Mouse (Mus musculus) lung, embryonic 14.5 days (tissue): Measurements from ENCODE around the gene Ctdsp2. TPM values are rescaled to one million over a fixed set of nuclear protein-coding genes. Genes with fewer than 3 reads are reported as not detected.

Source experiments
- ATAC-seq: fragments of 200-750 bp; cut with Nextera tagmentation; 2 replicates; pipeline ENCODE4 v1.8.0; 2017; ENCODE audit warnings: mild to moderate bottlenecking, moderate TSS enrichment, moderate library complexity; ENCODE audit not compliant: insufficient read depth
- DNase-seq: peaks from one replicate; pipeline ENCODE4 v3.0.0-alpha.2; 2015
- H3K27ac ChIP-seq: fragments of 300-500 bp; sonication (generic); 2 replicates; pipeline ENCODE4 v1.5.1; 2014; ENCODE audit warnings: low read depth, mild to moderate bottlenecking, moderate library complexity
- H3K27me3 ChIP-seq: fragments of 300-500 bp; sonication (generic); 2 replicates; pipeline ENCODE4 v1.6.1; 2014; ENCODE audit warnings: low read length, control low read depth; ENCODE audit not compliant: insufficient read depth
- H3K36me3 ChIP-seq: fragments of 300-500 bp; sonication (generic); 2 replicates; pipeline ENCODE4 v1.6.1; 2014; ENCODE audit warnings: control low read depth; ENCODE audit not compliant: insufficient read depth
- H3K4me1 ChIP-seq: fragments of 300-500 bp; sonication (generic); 2 replicates; pipeline ENCODE4 v1.6.1; 2014; ENCODE audit warnings: antibody characterized with exemption, control low read depth; ENCODE audit not compliant: insufficient read depth
- H3K4me2 ChIP-seq: fragments of 300-500 bp; sonication (generic); 2 replicates; pipeline ENCODE4 v1.6.1; 2014; ENCODE audit warnings: mild to moderate bottlenecking
- H3K4me3 ChIP-seq: fragments of 300-500 bp; sonication (generic); 2 replicates; pipeline ENCODE4 v1.5.1; 2014; ENCODE audit warnings: low read depth, low read length
- H3K9ac ChIP-seq: fragments of 300-500 bp; sonication (generic); 2 replicates; pipeline ENCODE4 v1.6.1; 2014
- H3K9me3 ChIP-seq: fragments of 300-500 bp; sonication (generic); 2 replicates; pipeline ENCODE4 v1.6.1; 2016; ENCODE audit warnings: low read depth, low read length, control low read depth
- CTCF ChIP-seq: IDR thresholded peaks from 2 replicates; pipeline ENCODE4 v1.5.1; 2016; ENCODE audit warnings: antibody characterized with exemption, low read depth
- WGBS: fragments of 180-500 bp; shearing (Covaris S2); extraction: QIAGEN DNeasy Blood & Tissue Kit; methylation state at CpG from one replicate; pipeline ENCODE4 v1.1.7; 2014; 5-methylcytosine and 5-hydroxymethylcytosine counted together
- polyA plus RNA-seq: library from polyadenylated mRNA; unstranded; fragments of >200 nt; fragmentation: Nextera tagmentation; extraction: Ambion mirVana; gene quantifications from 2 replicates; pipeline ENCODE4 v1.2.1, GENCODE M21; 2014

The Ctdsp2 gene
- polyA plus RNA-seq, 1 experiment from 2014 or later = 113 TPM

DNA sequence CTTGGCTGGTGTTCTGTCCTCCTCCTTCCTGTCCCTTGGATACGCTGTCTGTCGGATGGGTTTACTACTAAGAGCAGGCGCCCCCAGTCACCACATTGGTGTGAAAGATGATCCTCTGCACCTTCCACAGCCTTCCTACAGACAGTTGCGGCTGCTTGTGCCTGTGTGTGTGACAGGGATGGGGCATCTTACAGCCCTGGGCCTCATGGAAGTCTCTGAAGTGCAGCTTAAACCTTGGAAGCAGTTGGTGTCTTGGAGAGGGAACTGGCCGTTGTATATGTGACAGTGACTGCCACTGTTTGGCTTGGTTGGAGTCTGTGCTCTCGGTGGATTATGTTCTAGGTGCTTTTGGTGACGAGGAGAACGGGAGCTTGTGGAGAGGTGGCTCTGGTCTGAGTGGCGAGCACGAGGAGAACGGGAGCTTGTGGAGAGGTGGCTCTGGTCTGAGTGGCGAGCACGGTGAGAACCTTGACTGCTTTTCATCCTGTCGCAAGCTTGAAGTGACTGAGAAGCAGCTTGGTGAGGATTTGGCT, 4.7 kb downstream of the Ctdsp2 start:
- H3K4me3 ChIP-seq = peak overlapping the region; percentile 95; the same call in 1 of the 2 replicates
- H3K9me3 ChIP-seq = no peaks in the 10 kb centered on the region
- peak overlapping the region; percentile 12; the same call in 1 of the 2 replicates for H3K27ac ChIP-seq
- peaks cover 36% of the 10 kb centered on the region; the same call in 1 of the 2 replicates for H3K36me3 ChIP-seq
- no peak for ATAC-seq
- peak overlapping the region; percentile 96 for H3K9ac ChIP-seq
- peak overlapping the region; percentile 91 for H3K4me2 ChIP-seq
- TF ChIP-seq CTCF = no peak
- no peaks in the 10 kb centered on the region for H3K27me3 ChIP-seq
- WGBS = 28% methylated on average over 14 of the region's 14 CpGs
- peaks cover 61% of the 10 kb centered on the region for H3K4me1 ChIP-seq
- DNase-seq = no peak

DNA sequence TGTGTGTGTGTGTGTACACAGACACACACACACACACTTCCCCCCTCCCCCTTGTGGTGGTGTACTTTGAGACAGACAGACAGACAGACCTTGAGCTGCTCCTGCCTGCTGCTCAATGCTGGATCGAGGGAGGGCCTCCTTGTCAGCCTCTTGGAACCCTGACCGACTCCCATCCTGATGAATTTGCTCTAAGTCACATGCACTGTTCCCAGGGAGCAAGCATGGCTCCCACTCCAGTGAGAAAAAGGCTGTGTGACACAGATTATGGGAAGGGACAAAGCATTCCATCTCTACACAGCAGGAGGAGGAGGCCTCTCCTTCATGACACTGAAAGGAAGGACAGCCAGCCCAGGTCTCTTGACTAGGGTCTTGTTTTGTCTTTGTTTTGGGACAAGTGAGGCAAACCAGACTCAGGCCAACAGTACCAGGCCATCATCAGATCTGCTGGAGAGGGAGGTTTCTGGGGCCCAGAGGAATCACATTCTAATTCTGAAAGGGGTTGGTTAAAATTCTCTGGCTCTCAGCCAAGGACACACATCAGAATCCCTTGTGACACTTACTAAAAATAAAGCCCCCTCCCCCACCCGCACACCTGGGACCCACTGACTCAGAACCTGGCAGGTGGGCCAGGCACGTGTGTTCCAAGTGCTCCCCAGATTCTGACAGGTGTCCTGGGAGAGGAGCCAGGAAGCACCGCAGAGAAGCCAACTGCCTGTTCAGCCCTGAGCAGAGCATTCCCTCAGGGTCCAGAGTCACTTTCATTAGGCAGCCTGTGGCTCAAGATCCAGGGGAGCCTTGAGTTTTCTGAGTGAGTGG, 5.9 kb downstream of the Ctdsp2 start:
- Histone ChIP-seq H3K4me2 (peak overlapping the region; percentile 91), H3K27ac (peak overlapping the region; percentile 51; the same call in 1 of the 2 replicates), H3K4me1 (peaks cover 64% of the 10 kb centered on the region), H3K27me3 (no peaks in the 10 kb centered on the region), H3K4me3 (no peak overlapping the region), H3K36me3 (peaks cover 36% of the 10 kb centered on the region; the same call in 1 of the 2 replicates), H3K9me3 (no peaks in the 10 kb centered on the region), H3K9ac (peak overlapping the region; percentile 37)
- DNase-seq (peak; percentile 49), ATAC-seq (no peak)
- WGBS = 24% methylated on average over 5 of the region's 5 CpGs
- TF ChIP-seq CTCF = no peak

DNA sequence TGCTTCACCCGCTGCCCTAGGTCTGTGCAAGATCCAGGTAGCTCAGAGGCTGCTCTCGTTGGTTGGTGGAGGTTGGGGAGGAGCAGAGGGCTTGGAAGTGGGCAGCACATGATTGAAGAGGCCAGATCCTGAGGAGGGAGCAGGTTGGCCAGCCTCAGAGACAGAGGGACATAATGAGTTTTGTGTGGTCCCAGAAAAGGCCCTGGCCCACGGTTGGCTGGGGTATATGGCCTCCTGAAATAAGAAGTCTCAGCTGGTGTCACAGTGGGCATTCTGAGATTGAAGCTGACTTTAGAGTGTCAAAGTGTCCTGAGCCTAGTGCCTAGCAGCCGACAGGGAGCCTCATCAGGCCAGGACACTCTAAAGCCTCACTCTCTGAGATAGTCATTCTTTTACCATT, 6.6 kb downstream of the Ctdsp2 start:
- peak overlapping the region; percentile 51; the same call in 1 of the 2 replicates for H3K27ac ChIP-seq
- TF ChIP-seq CTCF = no peak
- H3K4me3 ChIP-seq = no peak overlapping the region
- WGBS = 73% methylated on average over 4 of the region's 4 CpGs
- H3K9me3 ChIP-seq = no peaks in the 10 kb centered on the region
- no peaks in the 10 kb centered on the region for H3K27me3 ChIP-seq
- peak overlapping the region; percentile 37 for H3K9ac ChIP-seq
- peaks cover 64% of the 10 kb centered on the region for H3K4me1 ChIP-seq
- ATAC-seq (no peak), DNase-seq (no peak)
- H3K4me2 ChIP-seq = peak overlapping the region; percentile 91; the same call in 1 of the 2 replicates
- H3K36me3 ChIP-seq = peaks cover 35% of the 10 kb centered on the region; the same call in 1 of the 2 replicates

DNA sequence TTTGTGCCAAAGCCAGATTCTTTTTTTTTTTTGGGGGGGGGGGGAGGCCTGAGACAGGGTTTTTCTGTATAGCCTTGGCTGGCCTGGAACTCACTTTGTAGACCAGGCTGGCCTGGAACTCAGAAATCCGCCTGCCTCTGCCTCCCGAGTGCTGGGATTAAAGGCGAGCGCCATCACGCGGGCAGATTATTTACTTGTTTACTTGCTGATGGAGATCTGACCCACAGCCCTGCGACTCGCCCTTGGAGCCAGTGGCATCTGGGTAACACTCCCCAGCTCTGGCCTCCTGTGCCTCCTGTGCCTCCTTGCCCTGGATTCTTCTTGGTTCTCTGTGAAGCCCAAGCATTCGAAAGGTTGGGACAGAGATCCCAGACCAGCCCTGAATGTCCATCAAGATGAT, 7.1 kb downstream of the Ctdsp2 start:
- peaks cover 64% of the 10 kb centered on the region for H3K4me1 ChIP-seq
- 91% methylated on average over 9 of the region's 9 CpGs for WGBS
- TF ChIP-seq CTCF = no peak
- peaks cover 31% of the 10 kb centered on the region; the same call in 1 of the 2 replicates for H3K36me3 ChIP-seq
- no peak overlapping the region for H3K4me3 ChIP-seq
- no peak overlapping the region for H3K4me2 ChIP-seq
- no peak for ATAC-seq
- 0 out of 2 replicates have a peak overlapping the region, but pooled peaks have one; percentile 4 for H3K9ac ChIP-seq
- H3K27me3 ChIP-seq = no peaks in the 10 kb centered on the region
- peak overlapping the region; percentile 85; the same call in 1 of the 2 replicates for H3K27ac ChIP-seq
- no peak for DNase-seq
- H3K9me3 ChIP-seq = no peaks in the 10 kb centered on the region

DNA sequence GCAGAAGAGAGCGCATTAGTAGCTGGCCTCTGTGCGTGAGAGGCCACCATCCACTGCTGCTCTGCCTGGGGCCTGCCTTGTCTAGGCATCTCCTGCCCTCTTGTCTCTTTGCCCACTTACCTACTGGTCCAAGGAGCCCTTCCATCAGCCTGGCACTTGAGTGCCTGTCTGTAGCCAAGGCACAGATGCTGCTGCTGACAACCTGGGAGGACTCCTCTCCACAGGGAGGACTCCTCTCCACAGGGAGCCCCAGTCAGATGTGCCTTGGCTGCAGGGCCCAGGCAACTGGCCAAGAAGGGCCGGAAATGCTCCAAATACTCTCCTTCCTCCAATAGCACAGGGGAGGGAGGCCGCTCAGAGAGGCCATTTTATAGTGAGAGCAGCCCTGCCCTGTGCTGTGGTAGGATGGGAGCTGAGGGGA, 8.0 kb downstream of the Ctdsp2 start:
- H3K27me3 ChIP-seq = no peaks in the 10 kb centered on the region
- WGBS = 33% methylated on average over 4 of the region's 4 CpGs
- peaks cover 28% of the 10 kb centered on the region for H3K36me3 ChIP-seq
- peak; percentile 96 for DNase-seq
- no peak for TF ChIP-seq CTCF
- H3K4me3 ChIP-seq = 0 out of 2 replicates have a peak overlapping the region, but pooled peaks have one; percentile 1
- peak; percentile 82 for ATAC-seq
- peaks cover 58% of the 10 kb centered on the region for H3K4me1 ChIP-seq
- H3K9ac ChIP-seq = no peak overlapping the region
- H3K4me2 ChIP-seq = peak overlapping the region; percentile 39
- H3K9me3 ChIP-seq = no peaks in the 10 kb centered on the region
- H3K27ac ChIP-seq = peak overlapping the region; percentile 85

DNA sequence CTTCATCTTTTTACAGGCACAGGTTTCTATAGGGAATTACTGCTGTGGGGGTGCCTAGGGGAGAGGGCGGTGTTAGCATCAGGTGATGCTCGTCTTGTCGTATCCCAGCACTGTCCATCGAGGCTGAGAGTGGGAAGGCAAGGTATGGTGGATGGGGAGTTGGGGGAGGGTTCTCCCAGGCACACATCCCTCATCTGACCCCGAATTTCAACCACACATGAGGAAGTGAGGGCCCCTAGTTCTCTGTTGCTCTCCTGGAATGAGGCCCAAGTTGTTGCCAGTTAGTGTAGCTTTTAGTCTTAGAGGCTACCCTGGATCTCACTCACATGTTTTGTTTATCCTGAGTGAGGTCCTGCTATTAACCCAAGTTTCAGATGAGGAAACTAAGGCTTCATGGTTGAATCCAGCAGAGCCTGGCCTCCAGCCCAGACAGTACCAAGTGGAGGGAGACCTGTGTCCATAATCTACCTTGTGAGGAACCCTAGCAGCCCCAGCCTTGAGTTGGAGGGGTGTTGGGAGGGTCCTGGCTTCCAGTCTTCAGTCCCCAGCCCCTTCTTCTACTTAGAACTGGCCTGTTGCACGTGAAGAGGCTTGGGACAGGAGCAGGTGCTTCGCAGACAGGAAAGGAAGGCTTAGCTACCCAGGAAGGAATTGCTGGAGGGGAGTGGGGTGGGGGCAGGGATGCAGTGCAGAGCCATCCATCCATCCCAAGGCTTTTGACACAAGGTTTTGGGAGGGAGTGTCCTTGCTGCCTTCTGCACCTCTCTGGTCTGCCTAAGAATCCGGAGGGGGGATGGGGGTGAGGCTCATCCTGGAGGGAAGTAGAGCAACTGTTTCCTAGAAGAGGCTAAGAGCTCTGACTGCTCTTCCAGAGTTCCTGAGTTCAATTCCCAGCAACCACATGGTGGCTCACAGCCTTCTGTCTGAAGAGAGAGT, 8.9 kb downstream of the Ctdsp2 start:
- Histone ChIP-seq H3K27ac (peak overlapping the region; percentile 85), H3K27me3 (no peaks in the 10 kb centered on the region), H3K9me3 (no peaks in the 10 kb centered on the region), H3K36me3 (peaks cover 37% of the 10 kb centered on the region), H3K9ac (no peak overlapping the region; the same call in 1 of the 2 replicates), H3K4me1 (peaks cover 49% of the 10 kb centered on the region), H3K4me2 (peak overlapping the region; percentile 39), H3K4me3 (0 out of 2 replicates have a peak overlapping the region, but pooled peaks have one; percentile 1)
- no peak for DNase-seq
- TF ChIP-seq CTCF = no peak
- ATAC-seq = no peak
- 52% methylated on average over 8 of the region's 8 CpGs for WGBS
